In the genomic region with DNA sequence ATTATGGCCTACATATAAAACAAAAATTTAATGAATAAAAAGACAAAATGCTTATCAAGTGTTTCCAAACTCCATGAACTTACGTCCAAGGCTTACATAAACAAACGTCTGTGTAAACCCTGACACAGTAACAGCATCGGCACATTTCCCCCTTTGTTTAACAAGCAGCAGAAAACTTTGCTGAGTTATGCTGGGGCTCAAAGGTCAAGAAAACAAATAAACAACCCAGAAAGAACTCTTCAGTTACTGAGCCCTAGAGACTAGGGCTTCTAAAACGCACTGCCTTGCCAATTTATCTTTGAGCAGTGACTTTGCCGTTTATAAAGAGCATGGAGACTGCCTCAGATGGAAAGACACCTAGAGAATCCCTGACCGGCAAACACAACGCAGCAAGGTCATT, we compare ENCODE assay signal across 9 mouse cellular contexts. TPM values are rescaled to one million over a fixed set of nuclear protein-coding genes. Genes with fewer than 3 reads are reported as not detected.
A peak's percentile ranks its signal among the peaks of the same experiment; 100 is the strongest.
DNase-seq lines count a peak whose midpoint lies in the region; ATAC-seq lines count a peak whose summit lies in the region.
"Had no signal": no experiment of that assay in that cellular context is flagged by ENCODE, and none has a peak within 500 bp of the region (broad histone marks: within the 10 kb centered on the region; RNA-seq: fewer than 3 reads in every experiment).

No protein-coding gene starts in this region.

- no peak overlapping the region for H3K9ac ChIP-seq in kidney, embryonic 15.5 days
- H3K9ac ChIP-seq in embryonic facial prominence, embryonic 13.5 days, result no peak overlapping the region; the same call in 1 of the 2 replicates
- no peak overlapping the region for H3K9ac ChIP-seq in intestine, embryonic 15.5 days
- no peak overlapping the region for H3K9ac ChIP-seq in midbrain, embryonic 15.5 days

- H3K4me2 ChIP-seq in kidney, embryonic 15.5 days, result peak overlapping the region; percentile 14
- H3K4me2 ChIP-seq in embryonic facial prominence, embryonic 13.5 days, result no peak overlapping the region
- H3K4me2 ChIP-seq in intestine, embryonic 15.5 days (replicated peaks), result peak overlapping the region; percentile 28; the same call in 1 of the 2 replicates
- H3K4me2 ChIP-seq in midbrain, embryonic 15.5 days, result no peak overlapping the region

- peak; percentile 29; the same call in 1 of the 2 replicates for ATAC-seq in kidney, embryonic 15.5 days (replicated peaks; ENCODE audit: low FRiP score)
- no peak for ATAC-seq in embryonic facial prominence, embryonic 13.5 days (ENCODE audit: insufficient number of reproducible peaks, insufficient read depth, low FRiP score, low TSS enrichment, low read depth)
- ATAC-seq in intestine, embryonic 15.5 days, result 0 out of 2 replicates have a peak, but pooled peaks have one; percentile 11
- no peak for ATAC-seq in midbrain, embryonic 15.5 days (replicated peaks)

- 20% methylated on average over 7 of the region's 7 CpGs for WGBS in kidney, embryonic 15.5 days
- WGBS in embryonic facial prominence, embryonic 13.5 days, result 34% methylated on average over 7 of the region's 7 CpGs
- WGBS in intestine, embryonic 15.5 days, result 16% methylated on average over 7 of the region's 7 CpGs
- 45% methylated on average over 7 of the region's 7 CpGs for WGBS in midbrain, embryonic 15.5 days

- no peaks in the 10 kb centered on the region for H3K27me3 ChIP-seq in kidney, embryonic 15.5 days
- no peaks in the 10 kb centered on the region for H3K27me3 ChIP-seq in embryonic facial prominence, embryonic 13.5 days
- H3K27me3 ChIP-seq in intestine, embryonic 15.5 days (replicated peaks), result no peaks in the 10 kb centered on the region
- H3K27me3 ChIP-seq in midbrain, embryonic 15.5 days (replicated peaks), result no peaks in the 10 kb centered on the region

- peaks cover 25% of the 10 kb centered on the region for H3K36me3 ChIP-seq in kidney, embryonic 15.5 days
- H3K36me3 ChIP-seq in embryonic facial prominence, embryonic 13.5 days, result peaks cover 28% of the 10 kb centered on the region
- 0 out of 2 replicates have a peak, but pooled peaks cover 4% of the 10 kb centered on the region for H3K36me3 ChIP-seq in intestine, embryonic 15.5 days
- peaks cover 8% of the 10 kb centered on the region for H3K36me3 ChIP-seq in midbrain, embryonic 15.5 days (replicated peaks)

- no peak for DNase-seq in kidney, postnatal 4 days
- no peak for DNase-seq in ovary, postnatal 14 days (ENCODE audit: low spot score)
- DNase-seq in frontal cortex, adult 2 months (ENCODE audit: extremely low spot score in 1 of 2, low spot score in 1 of 2), result no peak
- DNase-seq: cerebellum, adult 11-12 months; gastrocnemius, postnatal 14 days had no signal

- peaks cover 55% of the 10 kb centered on the region for H3K4me1 ChIP-seq in kidney, embryonic 15.5 days
- peaks cover 22% of the 10 kb centered on the region for H3K4me1 ChIP-seq in embryonic facial prominence, embryonic 13.5 days
- peaks cover 16% of the 10 kb centered on the region; the same call in 1 of the 2 replicates for H3K4me1 ChIP-seq in intestine, embryonic 15.5 days (replicated peaks)
- H3K4me1 ChIP-seq in midbrain, embryonic 15.5 days, result peaks cover 17% of the 10 kb centered on the region

- no peak overlapping the region for H3K4me3 ChIP-seq in kidney, embryonic 15.5 days (replicated peaks)
- no peak overlapping the region for H3K4me3 ChIP-seq in embryonic facial prominence, embryonic 13.5 days
- H3K4me3 ChIP-seq in intestine, embryonic 15.5 days (replicated peaks), result no peak overlapping the region
- no peak overlapping the region for H3K4me3 ChIP-seq in midbrain, embryonic 15.5 days

- H3K27ac ChIP-seq in kidney, embryonic 15.5 days, result peak overlapping the region; percentile 88
- H3K27ac ChIP-seq in embryonic facial prominence, embryonic 13.5 days, result peak overlapping the region; percentile 44
- peak overlapping the region; percentile 74 for H3K27ac ChIP-seq in intestine, embryonic 15.5 days
- H3K27ac ChIP-seq in midbrain, embryonic 15.5 days, result peak overlapping the region; percentile 43; the same call in 1 of the 2 replicates

- 0 out of 2 replicates have a peak, but pooled peaks cover 5% of the 10 kb centered on the region for H3K9me3 ChIP-seq in kidney, embryonic 15.5 days (replicated peaks)
- peaks cover 11% of the 10 kb centered on the region for H3K9me3 ChIP-seq in embryonic facial prominence, embryonic 13.5 days
- H3K9me3 ChIP-seq in intestine, embryonic 15.5 days, result no peaks in the 10 kb centered on the region
- H3K9me3 ChIP-seq in midbrain, embryonic 15.5 days, result no peaks in the 10 kb centered on the region

RNA-seq across cellular contexts. Expression of a gene that starts 17.7 kb away (rescaled TPM):
- 203 and 207 TPM in 2 replicates for polyA plus RNA-seq in kidney, embryonic 15.5 days (2015; fragmentation: Nextera tagmentation; extraction: Ambion mirVana)
- 146 and 163 TPM in 2 replicates for polyA plus RNA-seq in embryonic facial prominence, embryonic 13.5 days (2015; fragmentation: Nextera tagmentation; extraction: Ambion mirVana)
- polyA plus RNA-seq in intestine, embryonic 15.5 days (2015; fragmentation: Nextera tagmentation; extraction: Ambion mirVana), result 129 and 130 TPM in 2 replicates
- 156 and 168 TPM in 2 replicates for polyA plus RNA-seq in midbrain, embryonic 15.5 days (2015; fragmentation: Nextera tagmentation; extraction: Ambion mirVana)
- 41.2 and 41.7 TPM in 2 replicates for polyA plus RNA-seq in frontal cortex, adult 2 months (2012; rRNA removed)

Comparison
In these comparisons a context has a peak if more than half of its experiments do, and no peak if none do; other contexts are left out.
1. ATAC-seq: peak in kidney, embryonic 15.5 days (single experiment) and intestine, embryonic 15.5 days (single experiment); none in embryonic facial prominence, embryonic 13.5 days (single experiment) and midbrain, embryonic 15.5 days (single experiment).
2. H3K4me2 ChIP-seq: peak in kidney, embryonic 15.5 days (single experiment) and intestine, embryonic 15.5 days (single experiment); none in embryonic facial prominence, embryonic 13.5 days (single experiment) and midbrain, embryonic 15.5 days (single experiment).
3. Peak in every context shown above with its lines, with median percentiles within 50 percentile points of each other: H3K27ac ChIP-seq.